Mouse (Mus musculus) right cerebral cortex, postnatal 36 days (tissue): Measurements from ENCODE around the gene Hk2.
A peak's percentile ranks its signal among the peaks of the same experiment; 100 is the strongest.

Source experiments
- DNase-seq, 2 experiments: peaks; one replicate each; pipeline ENCODE4 v3.0.0; 2022; ENCODE audit warnings: low spot score in 2 of 2, mixed read lengths in 1 of 2

Gene Hk2

DNA sequence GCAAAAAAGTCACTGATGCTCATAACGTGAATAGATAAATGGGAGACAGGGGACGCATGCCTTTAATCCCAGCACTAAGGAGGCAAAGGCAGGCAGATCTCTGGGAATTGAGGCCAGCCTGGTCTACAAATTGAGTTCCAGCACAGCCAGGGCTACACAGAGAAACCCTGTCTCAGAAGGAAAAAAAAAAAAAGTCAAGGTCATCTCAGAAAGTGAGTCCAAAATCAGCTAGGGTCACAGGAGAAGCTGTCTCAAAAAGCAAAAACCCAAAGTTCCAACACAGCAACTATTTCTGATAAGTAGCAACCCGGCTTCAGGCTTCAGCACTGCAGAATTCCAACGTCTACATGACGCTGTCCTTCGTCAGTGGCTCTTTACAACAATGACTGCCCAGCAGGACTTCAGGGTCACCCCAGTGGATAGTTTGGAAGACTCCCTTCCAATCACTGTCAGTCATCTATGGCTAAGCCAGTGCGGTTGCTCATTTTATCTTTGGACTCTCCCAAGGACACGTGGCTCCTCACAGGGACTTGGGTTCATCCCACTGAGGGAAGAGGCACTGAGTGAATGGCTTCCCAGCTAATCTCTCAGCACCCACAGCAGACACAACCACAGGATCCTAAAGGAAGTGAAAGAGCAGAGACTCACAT is 33.3 kb downstream of the Hk2 start:
- DNase-seq: no peak

DNA sequence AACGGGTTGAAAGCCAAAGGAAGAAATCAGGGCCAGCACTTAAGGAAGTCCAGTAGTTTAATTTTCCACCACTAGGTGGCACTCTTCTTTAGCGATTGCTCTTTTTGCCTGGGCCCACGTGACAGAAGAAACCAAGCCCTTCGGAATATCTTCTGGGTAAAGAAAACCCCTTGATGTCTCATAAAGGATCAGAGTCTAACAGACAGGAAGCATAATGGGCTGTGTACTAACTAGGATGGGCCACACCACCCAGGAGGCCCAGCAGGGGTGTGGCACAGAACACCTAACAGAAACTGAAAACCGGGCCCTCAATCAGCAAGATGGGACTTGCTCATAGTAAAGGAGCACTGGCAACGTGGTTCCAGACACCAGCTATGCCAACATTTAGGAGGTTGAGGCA is 34.0 kb downstream of the Hk2 start:
- no peak for DNase-seq

DNA sequence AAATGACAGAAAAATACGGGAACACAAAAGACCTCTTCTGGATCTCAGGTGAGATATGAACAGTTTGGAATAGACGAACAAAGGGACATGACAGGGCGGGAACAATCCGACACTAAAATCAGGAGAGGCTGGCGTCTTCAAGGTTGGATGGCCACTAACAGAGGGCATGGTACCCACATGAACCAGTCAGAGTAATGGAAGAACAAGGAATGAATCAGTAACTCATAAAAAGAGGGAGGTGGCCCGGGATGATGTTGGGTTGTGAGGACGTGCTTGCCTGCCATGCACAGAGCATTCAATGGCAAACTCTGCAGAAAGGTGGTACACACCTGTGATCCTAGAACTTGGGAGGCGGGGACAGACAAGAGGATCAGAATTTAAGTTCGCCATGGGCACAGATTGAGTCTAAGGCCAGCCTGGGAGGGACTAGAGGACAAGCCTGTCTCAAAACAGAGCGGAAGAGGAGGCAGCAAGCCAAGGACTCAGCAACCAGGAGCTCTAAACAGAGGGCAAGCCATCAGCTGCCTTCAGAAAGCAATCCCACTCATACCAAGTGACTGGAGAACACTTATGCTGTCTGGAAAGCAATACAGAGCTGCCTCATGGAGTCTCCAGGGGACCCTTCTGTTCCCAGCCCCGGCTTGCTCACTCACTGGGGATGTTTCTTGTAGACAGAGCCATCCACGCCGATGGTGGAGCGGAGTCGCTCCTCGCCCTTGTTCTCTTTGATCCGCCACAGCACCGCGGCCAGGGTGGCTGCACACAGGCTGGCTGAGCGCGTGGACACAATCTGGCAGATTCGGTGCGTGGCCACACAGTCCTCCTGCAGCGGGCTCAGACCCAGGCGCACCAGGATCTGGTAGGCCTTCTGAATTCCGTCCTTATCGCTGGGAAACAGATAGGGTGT is 36.4 kb downstream of the Hk2 start:
- DNase-seq: no peak

DNA sequence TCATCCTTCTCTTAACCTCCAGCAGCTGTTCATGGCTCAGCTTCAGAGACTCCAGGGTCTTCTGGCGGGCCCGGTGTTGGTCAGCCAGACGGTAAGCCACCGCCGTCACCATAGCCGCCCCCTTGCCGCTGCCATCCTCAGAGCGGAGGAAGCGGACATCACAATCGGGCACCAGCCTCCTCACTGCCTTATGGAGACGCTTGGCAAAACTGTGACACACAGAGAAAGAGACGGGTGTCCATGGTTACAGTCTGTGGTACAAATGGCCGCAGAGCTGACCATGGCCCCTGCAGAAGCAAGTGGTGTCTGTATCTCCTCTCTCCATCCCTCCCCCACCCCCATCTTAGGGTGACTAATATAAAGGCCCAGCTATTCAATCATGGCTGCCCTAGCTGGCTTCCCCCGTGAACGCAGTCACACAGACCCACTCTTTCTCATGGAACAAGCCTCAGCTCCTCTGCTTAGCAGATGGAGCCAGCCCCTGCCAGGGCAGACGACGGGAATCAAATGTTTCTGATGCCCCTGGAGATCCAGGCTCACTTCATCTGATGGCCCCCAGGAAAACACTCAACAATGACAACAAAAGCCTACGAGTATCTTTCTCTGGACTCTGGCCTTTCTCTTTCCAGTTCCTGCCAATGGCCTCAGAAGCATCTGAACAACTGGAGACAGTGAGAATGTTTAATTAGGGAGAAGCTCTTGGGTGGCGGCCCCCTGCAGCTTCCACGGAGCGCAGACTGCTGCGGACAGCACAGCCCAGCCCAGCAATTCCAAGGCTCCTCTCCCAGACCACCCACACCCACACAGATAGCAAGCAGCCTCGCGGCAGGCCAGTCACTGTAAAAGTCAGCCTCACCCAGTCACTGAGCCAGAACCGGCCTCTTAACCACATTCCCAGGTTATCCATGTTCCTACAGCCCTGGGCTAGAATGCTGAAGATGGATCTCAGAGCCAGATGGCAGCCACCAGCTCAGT is 37.3 kb downstream of the Hk2 start:
- no peak for DNase-seq

DNA sequence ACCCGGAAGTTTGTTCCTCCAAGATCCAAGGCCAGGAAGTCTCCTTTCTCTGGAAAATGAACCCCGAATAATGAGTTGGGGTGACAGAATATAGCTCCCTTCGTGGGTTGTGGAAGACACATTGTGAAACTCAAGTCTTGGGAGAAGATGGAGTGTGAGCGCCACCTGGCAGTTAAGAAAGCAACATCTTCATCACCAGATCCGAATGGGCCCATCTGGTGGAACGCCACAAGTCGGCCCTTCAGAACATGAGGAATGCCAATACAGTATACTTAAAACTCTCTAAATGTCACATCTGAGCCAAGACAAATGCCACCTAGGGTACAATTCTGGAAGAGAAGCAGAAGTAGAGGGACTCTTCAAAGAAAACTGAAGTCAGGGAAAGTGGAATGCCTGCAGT is 38.9 kb downstream of the Hk2 start:
- no peak for DNase-seq

DNA sequence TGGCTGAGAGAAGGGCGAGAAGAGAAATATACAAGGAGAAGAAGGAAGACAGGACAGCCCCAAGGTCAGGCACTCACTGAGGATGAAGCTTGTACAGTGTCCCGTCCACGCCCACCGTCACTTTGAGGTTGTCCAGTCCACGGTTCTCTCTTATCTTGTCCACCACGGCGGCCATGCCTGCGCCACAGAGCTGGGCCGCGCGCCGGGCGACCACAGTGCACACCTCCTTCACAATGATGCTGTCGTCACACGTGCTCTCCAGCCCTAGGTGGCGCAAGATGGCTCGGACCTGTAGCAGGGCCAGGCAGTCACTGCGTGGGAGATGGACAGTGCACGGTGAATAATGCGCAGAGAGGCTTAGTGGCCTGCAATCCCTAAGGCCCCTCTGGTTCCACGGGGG is 45.6 kb downstream of the Hk2 start:
- DNase-seq: no peak

DNA sequence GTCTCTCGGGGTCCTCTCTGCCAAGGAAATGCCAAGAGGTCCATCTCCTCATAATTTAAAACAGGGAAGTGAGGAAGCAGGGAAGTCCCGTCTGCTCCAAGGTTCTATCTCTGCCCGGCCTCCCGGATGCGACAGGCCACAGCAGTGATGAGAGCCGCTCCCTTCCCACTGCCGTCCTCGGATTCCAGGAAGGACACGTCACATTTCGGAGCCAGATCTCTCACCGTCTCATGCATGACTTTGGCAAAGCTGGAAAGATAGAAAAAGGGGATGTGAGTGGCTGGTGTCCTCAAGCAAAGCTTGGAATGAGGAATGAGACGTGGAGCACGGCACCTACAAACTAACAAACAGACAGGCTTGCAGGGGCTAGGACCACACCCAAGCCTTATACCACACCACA is 47.0 kb downstream of the Hk2 start:
- no peak for DNase-seq

DNA sequence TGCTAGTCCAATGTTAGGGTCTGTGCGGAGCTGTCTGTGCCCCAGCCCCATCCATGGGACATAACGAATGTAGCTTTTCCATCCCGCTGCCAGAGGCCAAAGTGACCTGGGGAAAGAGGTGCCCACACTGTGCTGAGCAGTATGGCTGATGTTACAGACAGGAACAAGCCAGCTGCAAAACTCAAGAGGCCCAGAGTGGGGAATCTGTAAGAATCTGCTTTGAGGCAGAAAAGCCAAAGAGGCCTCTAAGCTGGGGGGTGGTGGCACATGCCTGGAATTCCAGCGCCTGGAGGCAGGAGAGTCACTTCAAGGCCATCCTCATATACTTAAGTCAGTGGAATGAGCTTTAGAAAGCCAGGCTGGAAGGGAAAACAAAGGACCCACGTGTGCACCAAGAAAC is 50.9 kb downstream of the Hk2 start:
- DNase-seq: no peak

DNA sequence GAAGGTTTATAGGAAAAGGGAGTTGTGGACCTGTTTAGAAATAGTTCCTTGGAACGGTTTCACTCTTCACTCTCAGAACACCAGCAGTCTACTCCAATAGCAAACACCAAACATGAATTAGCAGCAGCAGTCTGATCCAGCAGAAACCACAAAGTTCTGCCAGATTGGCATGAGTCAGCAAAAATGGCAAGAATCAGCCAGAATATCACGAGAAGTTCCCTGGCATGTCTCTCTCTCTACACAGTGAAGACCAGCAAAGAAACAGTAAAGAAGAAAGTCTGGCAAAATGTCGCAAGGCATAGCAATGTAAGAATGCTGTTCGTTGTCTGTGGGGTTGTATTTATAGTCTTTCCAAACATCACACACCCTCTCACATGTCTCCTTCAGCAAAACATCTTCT is 58.1 kb downstream of the Hk2 start:
- DNase-seq: no peak

DNA sequence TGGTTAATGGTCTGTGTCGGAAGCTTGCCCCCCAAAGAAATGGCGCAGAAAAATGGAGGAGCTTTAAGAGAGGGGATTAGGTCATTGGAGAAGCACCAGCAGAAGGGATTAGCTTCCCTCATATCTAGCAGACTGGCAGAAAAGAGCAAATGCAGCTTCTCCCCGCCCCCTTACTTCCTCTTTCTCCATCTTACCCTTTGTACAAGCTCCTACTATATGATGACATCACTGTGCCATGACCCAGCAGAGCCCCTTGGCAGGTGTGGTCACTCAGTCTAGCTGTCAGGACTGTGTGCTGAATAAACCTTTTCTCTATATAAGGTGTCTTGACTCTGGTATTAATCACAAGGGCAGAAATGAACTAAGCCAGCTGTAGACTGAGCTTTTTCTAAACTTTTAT is 58.6 kb downstream of the Hk2 start:
- DNase-seq: no peak

DNA sequence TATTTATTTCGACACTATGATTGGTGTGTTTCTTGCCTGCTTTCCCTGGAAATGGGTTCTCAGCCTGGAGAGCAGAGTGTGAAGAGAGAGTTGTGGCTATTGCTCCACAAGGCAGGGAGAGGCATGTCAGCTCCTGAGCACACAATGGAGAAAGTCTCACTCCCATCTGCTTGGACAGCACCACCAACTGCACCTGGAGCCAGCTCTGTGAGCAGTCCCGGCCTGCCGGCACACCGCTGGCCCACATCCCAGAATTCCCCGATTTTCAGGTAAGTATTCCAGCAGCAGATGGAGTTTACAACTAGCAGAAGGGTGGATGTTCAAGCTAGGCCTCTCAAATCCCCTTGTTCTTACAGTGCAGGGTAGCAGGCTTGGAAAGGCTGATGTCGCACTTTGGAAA is 59.0 kb downstream of the Hk2 start:
- DNase-seq: no peak

DNA sequence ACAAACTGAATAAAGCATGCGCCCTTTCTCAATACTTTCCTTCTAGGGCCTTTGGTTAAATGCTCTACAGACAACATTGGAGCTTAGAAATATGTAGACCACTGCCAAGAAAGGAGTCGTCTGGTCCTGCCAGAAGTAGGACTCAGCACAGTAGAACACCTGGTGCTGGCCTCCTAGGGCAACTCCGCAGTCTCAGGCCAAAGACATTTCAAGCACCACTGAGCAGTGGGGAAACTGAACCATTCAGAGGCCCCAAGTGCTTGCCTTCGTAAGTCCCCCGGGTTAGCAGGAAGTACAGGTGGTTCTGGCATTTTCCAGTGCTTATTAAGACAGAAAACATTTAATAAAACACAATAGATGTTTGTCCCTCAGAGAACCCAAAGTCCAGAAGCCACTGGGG is 59.4 kb downstream of the Hk2 start:
- no peak for DNase-seq

DNA sequence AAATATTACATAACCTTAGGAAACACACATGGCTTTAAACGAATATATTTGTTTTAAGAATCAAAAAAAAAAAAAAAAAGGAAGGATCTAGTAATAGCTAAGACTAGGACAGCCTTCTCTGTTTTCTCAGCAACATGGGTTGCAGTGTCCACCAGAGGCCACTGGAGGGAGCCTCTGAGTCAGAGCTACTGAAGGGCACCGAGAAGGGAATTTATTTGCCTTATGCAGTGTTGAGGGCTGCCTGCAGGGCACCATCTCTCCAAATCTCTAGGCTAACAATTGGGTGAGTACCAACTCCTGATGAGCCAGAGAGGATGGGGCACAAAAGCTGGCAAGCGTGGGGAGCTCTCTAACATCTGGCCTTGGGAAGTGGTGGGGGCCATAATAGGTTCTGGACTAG is 60.0 kb downstream of the Hk2 start:
- peak; percentile 49 to 64 for DNase-seq

DNA sequence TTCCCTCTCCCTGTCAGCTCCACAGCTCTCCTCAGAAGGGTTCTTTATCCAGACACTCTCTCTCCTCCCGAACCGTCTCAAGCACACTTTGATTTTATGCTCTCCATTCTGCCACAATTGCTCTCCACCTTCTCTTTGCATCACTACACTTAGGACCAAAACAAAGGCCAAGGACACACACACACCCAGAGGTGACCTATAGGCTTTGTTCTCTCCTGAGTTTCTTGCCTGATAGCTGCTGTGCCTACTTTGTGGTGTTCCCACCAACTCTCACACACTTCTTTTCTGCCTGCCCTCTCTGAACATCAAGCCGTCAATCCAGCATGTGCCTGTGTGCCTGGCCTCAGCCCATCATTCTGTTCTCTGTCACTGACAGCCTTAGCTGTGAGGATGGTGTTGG is 66.5 kb downstream of the Hk2 start:
- no peak for DNase-seq

DNA sequence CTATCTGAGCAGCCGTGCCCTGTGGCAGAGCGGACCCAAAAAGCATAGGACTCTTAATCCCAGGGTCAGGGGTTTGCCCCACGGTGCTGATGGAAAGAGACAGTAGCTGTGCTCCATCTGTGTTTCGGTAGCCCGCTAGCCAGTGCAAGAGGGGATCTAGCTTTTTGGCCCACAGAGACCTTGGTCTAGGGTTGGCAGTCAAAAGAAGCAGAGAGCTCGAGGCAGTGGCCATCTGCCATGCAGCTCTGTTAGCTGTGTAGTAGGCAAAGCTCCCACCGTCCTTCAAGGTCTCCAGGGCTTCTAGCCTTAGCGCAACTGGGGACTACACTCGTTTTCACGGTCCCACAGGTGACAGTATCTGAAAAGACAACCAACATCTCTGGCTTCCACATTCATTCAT is 67.0 kb downstream of the Hk2 start:
- DNase-seq: no peak

DNA sequence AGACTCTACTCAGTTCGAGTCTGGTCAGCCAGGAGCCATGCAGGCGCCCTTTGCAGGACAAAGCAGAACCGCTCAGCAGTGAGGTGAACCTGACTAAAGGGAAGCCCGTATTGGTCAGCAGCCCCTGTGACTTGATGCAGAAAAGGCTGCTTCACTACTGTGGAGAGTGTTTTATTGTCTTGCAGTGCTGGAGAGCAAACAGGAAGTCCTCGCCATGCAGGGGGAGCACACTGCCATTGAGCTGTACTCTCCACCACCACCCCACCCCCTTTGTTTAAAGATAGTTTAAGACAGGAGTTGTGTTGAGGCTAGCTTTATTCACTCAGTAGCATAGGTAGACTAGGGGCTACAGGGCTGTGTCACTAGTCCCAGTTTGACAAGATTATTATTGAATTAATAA is 69.0 kb downstream of the Hk2 start, which contains the start of gene Pole4:
Pole4 (minus strand) TSS at position 145 of the 400 bp plus-strand sequence.
- DNase-seq: no peak

DNA sequence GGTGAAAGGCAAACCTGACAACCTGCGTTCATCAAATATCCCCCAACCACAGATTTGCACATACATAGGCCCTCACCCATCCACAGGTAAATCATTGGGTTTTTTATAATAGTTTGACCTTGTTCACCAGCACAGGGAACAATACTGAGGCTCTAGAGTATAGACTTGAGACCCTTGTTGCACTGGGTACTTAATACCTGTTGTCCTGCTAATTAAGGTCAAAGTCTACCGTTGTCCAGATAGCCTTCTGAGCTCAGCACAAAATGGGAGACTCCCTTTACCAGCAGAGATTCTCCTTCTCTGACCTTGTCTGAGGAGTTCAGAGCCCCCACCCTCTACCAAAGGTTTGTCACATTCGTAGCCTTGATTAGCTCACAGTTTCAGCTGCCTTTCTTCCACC is 70.5 kb downstream of the Hk2 start:
- no peak for DNase-seq

DNA sequence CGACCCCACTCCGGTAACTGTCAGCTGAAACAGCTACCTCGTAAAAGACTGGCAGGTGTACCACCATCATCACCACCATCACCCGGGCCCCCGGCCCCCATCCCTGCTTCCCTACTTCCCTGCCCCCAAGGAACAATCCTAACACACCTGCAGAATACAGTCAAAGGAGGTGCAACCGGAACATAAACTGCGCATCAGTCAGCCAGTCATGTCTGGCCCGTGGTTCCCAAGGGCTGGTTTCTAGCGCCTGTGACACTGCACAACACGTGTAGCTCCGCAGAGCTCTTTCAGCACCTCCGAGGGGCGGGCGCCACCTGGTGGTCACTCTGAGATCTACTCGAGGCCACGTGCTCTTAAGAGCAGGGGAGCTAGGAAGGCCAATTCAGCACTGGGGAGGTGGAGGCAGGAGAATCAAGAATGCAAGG is 71.6 kb downstream of the Hk2 start:
- peak; percentile 64 to 71 for DNase-seq

DNA sequence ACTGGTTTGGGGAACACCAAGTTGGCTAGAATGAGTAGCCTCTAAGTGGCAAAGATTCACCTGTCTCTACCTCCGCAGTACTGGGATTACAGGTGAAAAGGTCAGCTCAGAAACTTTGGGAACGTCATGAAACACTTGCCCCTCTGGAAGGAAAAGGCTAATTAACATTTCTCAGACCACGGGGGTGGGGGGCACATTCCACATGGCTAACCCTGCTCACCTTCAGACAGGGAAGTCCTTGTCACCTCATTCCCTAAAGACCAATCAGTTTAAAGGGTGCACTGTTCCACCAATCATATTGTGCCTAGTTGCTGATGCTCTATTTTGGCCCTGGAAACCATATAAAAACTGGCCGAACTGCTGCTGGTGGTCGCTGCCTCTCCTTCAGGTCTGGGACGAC is 73.0 kb downstream of the Hk2 start:
- DNase-seq: no peak

DNA sequence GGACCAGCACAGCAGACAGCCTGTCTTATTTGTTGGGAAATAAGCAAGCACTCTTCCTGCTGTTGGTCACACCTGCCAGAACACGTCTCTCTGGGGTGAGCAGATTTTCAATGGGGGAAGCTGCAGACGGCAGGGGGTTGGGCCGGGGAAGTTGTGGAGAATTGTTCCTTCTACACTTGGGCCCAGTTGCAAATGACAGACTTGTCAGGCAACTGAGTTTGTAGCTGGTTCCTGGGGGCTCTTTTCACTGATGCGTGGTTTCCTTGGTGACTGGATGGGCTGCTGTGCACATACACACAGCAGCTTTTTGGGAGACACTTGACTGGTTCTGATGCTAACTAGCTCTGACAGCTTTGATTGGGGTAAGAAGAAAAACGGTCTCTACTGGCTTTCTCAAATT is 74.4 kb downstream of the Hk2 start:
- no peak for DNase-seq

DNA sequence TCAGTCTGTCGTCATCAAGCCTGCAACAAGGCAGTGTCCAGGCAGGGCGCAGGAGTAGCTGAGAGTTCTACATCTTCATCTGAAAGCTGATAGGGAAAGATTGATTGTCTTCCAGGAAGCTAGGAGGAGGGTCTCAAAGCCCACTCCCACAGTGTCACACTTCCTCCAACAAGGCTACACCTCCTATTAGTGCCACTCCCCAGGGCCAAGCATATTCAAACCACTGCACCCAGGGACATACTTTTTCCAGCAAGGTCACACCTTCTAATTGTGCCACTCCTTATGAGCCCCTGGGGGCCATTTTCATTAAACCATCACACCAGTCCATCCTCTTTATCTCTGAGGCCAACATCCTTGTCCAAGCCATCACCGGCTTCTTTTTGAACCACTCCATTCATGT is 77.5 kb downstream of the Hk2 start:
- no peak for DNase-seq

DNA sequence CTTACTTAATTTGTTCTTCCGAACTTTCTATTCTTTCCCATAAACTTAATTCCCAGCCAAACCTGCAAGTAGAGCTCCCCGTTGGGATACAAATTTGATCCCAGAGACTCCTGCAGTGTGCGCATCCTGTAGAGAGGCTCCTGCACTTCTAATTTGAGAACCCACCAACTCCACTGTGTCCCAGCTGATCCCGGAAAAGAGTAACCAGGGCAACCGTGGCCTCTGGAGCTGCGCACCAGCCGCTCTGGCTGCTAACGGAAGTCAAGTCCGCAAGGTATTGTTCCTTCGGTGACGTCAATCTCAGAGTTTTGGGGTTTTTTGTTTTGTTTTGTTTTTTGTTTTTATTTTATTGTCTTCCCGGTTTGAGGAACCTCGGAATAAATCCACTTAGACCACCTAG is 79.6 kb downstream of the Hk2 start:
- no peak for DNase-seq
